Mouse (Mus musculus) myocyte (in vitro differentiated cells): Measurements from ENCODE around the gene Bmp8b.

Experiments used
- MAX ChIP-seq: IDR thresholded peaks from one replicate; pipeline ENCODE4 v1.6.1; 2011; ENCODE audit warnings: low read depth, mild to moderate bottlenecking, control low read depth
- MYOD1 ChIP-seq, 3 experiments: IDR thresholded peaks; one replicate each; pipeline ENCODE4 v1.6.1; 2011; ENCODE audit warnings: control low read depth in 2 of 3, low read depth in 2 of 3, mild to moderate bottlenecking in 2 of 3, moderate library complexity in 1 of 3; ENCODE audit not compliant: insufficient read length in 2 of 3, control insufficient read depth in 1 of 3
- MYOG ChIP-seq, 3 experiments: IDR thresholded peaks; one replicate each; pipeline ENCODE4 v1.6.1; 2011; ENCODE audit warnings: control low read depth in 2 of 3, low read depth in 2 of 3, mild to moderate bottlenecking in 2 of 3; ENCODE audit not compliant: insufficient read length in 2 of 3, control insufficient read depth in 1 of 3, insufficient read depth in 1 of 3
- POLR2A ChIP-seq: IDR thresholded peaks from one replicate; pipeline ENCODE4 v1.6.1; 2011; ENCODE audit warnings: low read depth, mild to moderate bottlenecking, control low read depth, moderate library complexity; ENCODE audit not compliant: insufficient read length
- POLR2AphosphoS2 ChIP-seq: IDR thresholded peaks from one replicate; pipeline ENCODE4 v1.6.1; 2011; ENCODE audit warnings: low read depth, control low read depth; ENCODE audit not compliant: insufficient read length
- REST ChIP-seq: IDR thresholded peaks from one replicate; pipeline ENCODE4 v1.6.1; 2011; ENCODE audit warnings: mild to moderate bottlenecking, control low read depth, moderate library complexity; ENCODE audit not compliant: insufficient read depth, insufficient read length

- TF ChIP-seq MYOD1 (IDR thresholded peaks at IDR 0.05; ENCODE audit: control insufficient read depth in 1 of 3, insufficient read length in 2 of 3, low read depth in 2 of 3) (no peak), POLR2A (no peak), MAX (no peak), MYOG (IDR thresholded peaks at IDR 0.05; ENCODE audit: control insufficient read depth in 1 of 3, insufficient read depth in 1 of 3, insufficient read length in 2 of 3, low read depth in 2 of 3) (no peak), REST (no peak), POLR2AphosphoS2 (no peak)
Observed at GRCm38 (mm10) chr4:123126626-123127025, 21.7 kb downstream of the Bmp8b start.
